Mouse (Mus musculus) lung, embryonic 16.5 days (tissue): Measurements from ENCODE around the gene Inpp5k. TPM values are rescaled to one million over a fixed set of nuclear protein-coding genes. Genes with fewer than 3 reads are reported as not detected.

Experiments
- ATAC-seq: fragments of 200-750 bp; cut with Nextera tagmentation; 2 replicates; pipeline ENCODE4 v1.8.0; 2017; ENCODE audit warnings: low read depth, mild to moderate bottlenecking, moderate library complexity
- H3K27ac ChIP-seq: fragments of 300-500 bp; sonication (generic); 2 replicates; pipeline ENCODE4 v1.5.1; 2014; ENCODE audit warnings: mild to moderate bottlenecking, control low read depth, low read length
- H3K27me3 ChIP-seq: fragments of 300-500 bp; sonication (generic); 2 replicates; pipeline ENCODE4 v1.6.1; 2014; ENCODE audit warnings: low read depth, low read length, mixed read lengths; ENCODE audit not compliant: control insufficient read depth, insufficient read depth
- H3K36me3 ChIP-seq: fragments of 300-500 bp; sonication (generic); 2 replicates; pipeline ENCODE4 v1.6.1; 2014; ENCODE audit warnings: low read length; ENCODE audit not compliant: control insufficient read depth, insufficient read depth
- H3K4me1 ChIP-seq: fragments of 300-500 bp; sonication (generic); replicated peaks from 2 replicates; pipeline ENCODE4 v1.6.1; 2014; ENCODE audit warnings: low read length, mixed read lengths; ENCODE audit not compliant: control insufficient read depth, insufficient read depth
- H3K4me2 ChIP-seq: fragments of 300-500 bp; sonication (generic); 2 replicates; pipeline ENCODE4 v1.6.1; 2014; ENCODE audit warnings: low read depth, low read length, control low read depth
- H3K4me3 ChIP-seq: fragments of 300-500 bp; sonication (generic); 2 replicates; pipeline ENCODE4 v1.5.1; 2014; ENCODE audit warnings: mild to moderate bottlenecking, low read length, control low read depth
- H3K9ac ChIP-seq: fragments of 300-500 bp; sonication (generic); 2 replicates; pipeline ENCODE4 v1.6.1; 2014; ENCODE audit warnings: low read length, control low read depth
- H3K9me3 ChIP-seq: fragments of 300-500 bp; sonication (generic); 2 replicates; pipeline ENCODE4 v1.6.1; 2016; ENCODE audit warnings: low read length; ENCODE audit not compliant: control insufficient read depth
- WGBS: fragments of 180-500 bp; shearing (Covaris S2); extraction: QIAGEN DNeasy Blood & Tissue Kit; methylation state at CpG from one replicate; pipeline ENCODE4 v1.1.7; 2014; 5-methylcytosine and 5-hydroxymethylcytosine counted together
- polyA plus RNA-seq: library from polyadenylated mRNA; unstranded; fragments of >200 nt; fragmentation: Nextera tagmentation; extraction: Ambion mirVana; gene quantifications from 2 replicates; pipeline ENCODE4 v1.2.1, GENCODE M21; 2015

Inpp5k gene
- polyA plus RNA-seq, 1 experiment from 2014 or later, result 33.8 TPM

DNA sequence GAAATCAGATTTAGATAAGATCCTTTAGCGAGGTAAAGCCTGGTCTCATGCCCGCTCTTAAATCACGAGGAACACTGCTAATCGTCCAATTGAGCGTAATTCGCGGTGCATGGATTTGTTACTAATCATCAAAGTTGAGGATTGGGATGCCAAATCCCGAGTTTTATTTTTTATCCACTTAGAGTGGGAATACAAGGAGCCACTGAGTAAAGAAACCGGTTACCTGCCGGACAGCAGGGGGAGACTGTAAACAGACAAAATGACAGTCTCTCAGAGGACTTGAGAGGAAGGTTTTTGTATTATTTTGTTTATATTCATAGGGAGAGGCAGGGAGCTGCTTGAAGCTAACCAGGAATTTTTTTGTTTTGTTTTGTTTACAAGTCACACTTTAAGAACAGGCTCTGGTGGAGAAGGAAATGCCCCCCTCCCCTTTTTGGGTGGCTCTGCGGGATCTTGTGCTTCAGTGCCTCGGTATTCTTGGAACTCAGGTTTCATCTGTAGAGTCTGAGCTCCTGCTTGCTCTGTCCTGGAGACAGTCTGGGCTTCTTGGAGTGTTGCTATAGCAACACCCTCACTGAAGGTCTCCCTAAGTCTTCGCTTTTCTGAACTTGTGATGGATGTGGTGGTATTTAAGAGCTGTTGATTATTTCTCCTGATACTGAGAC, 905 bp downstream of the Inpp5k start:
- Histone ChIP-seq H3K27ac (no peak overlapping the region; the same call in 1 of the 2 replicates), H3K27me3 (no peaks in the 10 kb centered on the region), H3K4me3 (peak overlapping the region; percentile 79), H3K36me3 (peaks cover 9% of the 10 kb centered on the region), H3K4me1 (peaks cover 12% of the 10 kb centered on the region), H3K4me2 (peak overlapping the region; percentile 83), H3K9me3 (no peaks in the 10 kb centered on the region), H3K9ac (peak overlapping the region; percentile 82)
- ATAC-seq, result no peak
- WGBS, result 3% methylated on average over 13 of the region's 13 CpGs

- no peak overlapping the region for H3K4me2 ChIP-seq
- ATAC-seq, result no peak
- no peaks in the 10 kb centered on the region for H3K27me3 ChIP-seq
- H3K9me3 ChIP-seq, result no peaks in the 10 kb centered on the region
- H3K9ac ChIP-seq, result no peak overlapping the region
- no peak overlapping the region for H3K27ac ChIP-seq
- WGBS, result 87% methylated on average over 5 of the region's 5 CpGs
- peaks cover 12% of the 10 kb centered on the region for H3K4me1 ChIP-seq
- H3K36me3 ChIP-seq, result peaks cover 3% of the 10 kb centered on the region; the same call in 1 of the 2 replicates
- no peak overlapping the region for H3K4me3 ChIP-seq
These were observed 2.1 kb downstream of the Inpp5k start for GRCm38 (mm10) chr11:75632921-75633320.

DNA sequence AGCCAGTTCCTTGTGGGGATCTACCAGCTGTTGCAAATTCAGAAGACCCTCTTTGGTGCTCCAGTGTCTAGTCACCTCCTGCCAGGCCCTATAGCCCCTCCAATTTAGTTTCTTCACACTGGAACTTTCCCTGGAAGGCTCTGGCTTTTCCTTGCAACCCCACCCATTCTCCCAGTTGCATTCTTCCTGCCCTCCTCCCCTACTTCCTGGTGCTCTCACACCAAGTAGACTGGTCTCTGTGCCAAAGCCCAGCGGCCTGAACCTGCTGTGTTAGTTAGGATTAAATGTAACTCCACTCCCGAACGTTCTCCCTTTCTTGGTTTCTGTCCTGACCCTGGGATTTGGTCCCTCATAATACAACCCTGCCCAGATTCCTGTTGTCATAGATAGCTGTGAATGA, 4.0 kb downstream of the Inpp5k start:
- H3K27ac ChIP-seq, result no peak overlapping the region
- no peaks in the 10 kb centered on the region for H3K27me3 ChIP-seq
- WGBS, result 66% methylated on average over 3 of the region's 3 CpGs

GRCm38 (mm10) chr11:75635315-75635714, 4.5 kb downstream of the Inpp5k start:
- no peak overlapping the region for H3K27ac ChIP-seq
- no peak overlapping the region for H3K4me3 ChIP-seq
- no peak overlapping the region for H3K9ac ChIP-seq
- H3K4me1 ChIP-seq, result peaks cover 9% of the 10 kb centered on the region
- no peaks in the 10 kb centered on the region for H3K9me3 ChIP-seq
- H3K27me3 ChIP-seq, result no peaks in the 10 kb centered on the region
- no peaks in the 10 kb centered on the region for H3K36me3 ChIP-seq
- WGBS, result 49% methylated on average over 11 of the region's 11 CpGs
- H3K4me2 ChIP-seq, result no peak overlapping the region
- no peak for ATAC-seq

More for the DNA sequence above, 4.0 kb downstream of the Inpp5k start:
- Histone ChIP-seq H3K36me3 (no peaks in the 10 kb centered on the region), H3K9ac (no peak overlapping the region), H3K4me2 (no peak overlapping the region), H3K9me3 (no peaks in the 10 kb centered on the region), H3K4me3 (no peak overlapping the region), H3K4me1 (peaks cover 12% of the 10 kb centered on the region)
- no peak for ATAC-seq

- no peak overlapping the region for H3K4me2 ChIP-seq
- H3K27ac ChIP-seq, result no peak overlapping the region
- 0 out of 2 replicates have a peak, but pooled peaks cover 2% of the 10 kb centered on the region for H3K36me3 ChIP-seq
- H3K27me3 ChIP-seq, result no peaks in the 10 kb centered on the region
- WGBS, result 78% methylated on average over 5 of the region's 5 CpGs
- no peak for ATAC-seq
- H3K9me3 ChIP-seq, result no peaks in the 10 kb centered on the region
- no peak overlapping the region for H3K9ac ChIP-seq
- H3K4me1 ChIP-seq, result no peaks in the 10 kb centered on the region
- H3K4me3 ChIP-seq, result no peak overlapping the region
These were observed 12.5 kb downstream of the Inpp5k start for GRCm38 (mm10) chr11:75643323-75643722.

GRCm38 (mm10) chr11:75644684-75645083, 13.9 kb downstream of the Inpp5k start:
- no peak for ATAC-seq
- no peaks in the 10 kb centered on the region for H3K9me3 ChIP-seq
- H3K9ac ChIP-seq, result no peak overlapping the region
- WGBS, result 67% methylated on average over 9 of the region's 9 CpGs
- no peak overlapping the region for H3K27ac ChIP-seq
- no peak overlapping the region for H3K4me2 ChIP-seq
- no peak overlapping the region for H3K4me3 ChIP-seq
- H3K27me3 ChIP-seq, result no peaks in the 10 kb centered on the region
- H3K4me1 ChIP-seq, result peaks cover 3% of the 10 kb centered on the region; the same call in 1 of the 2 replicates
- 0 out of 2 replicates have a peak, but pooled peaks cover 2% of the 10 kb centered on the region for H3K36me3 ChIP-seq

DNA sequence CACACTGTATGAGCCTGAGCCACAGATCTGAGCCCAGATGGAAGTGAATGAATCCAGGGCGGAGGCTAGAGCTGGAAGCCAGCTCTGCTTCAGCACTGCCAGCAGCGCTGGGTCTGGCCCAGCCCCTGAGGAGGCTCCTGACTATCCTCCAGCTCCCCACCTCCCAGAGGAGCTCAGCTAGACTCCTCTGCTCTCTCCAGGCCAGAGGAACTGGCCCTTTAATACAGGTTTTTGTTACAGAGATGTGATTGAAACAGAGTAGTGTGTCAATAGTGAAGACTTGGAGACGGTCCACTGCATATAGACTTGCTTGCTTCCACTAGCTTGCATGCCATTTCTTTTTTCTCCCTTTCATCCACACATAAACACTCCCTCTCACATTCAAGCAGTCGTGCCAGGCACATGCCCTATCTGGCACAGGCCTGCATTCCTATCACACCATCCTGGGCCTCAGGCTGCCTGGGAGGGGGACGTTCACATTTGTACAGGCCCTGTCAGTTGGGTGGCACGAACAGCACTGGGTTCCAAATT, 17.0 kb downstream of the Inpp5k start:
- no peak overlapping the region for H3K4me3 ChIP-seq
- ATAC-seq, result no peak
- WGBS, result 57% methylated on average over 6 of the region's 6 CpGs
- H3K36me3 ChIP-seq, result no peaks in the 10 kb centered on the region
- H3K27ac ChIP-seq, result no peak overlapping the region
- no peak overlapping the region for H3K4me2 ChIP-seq
- H3K27me3 ChIP-seq, result no peaks in the 10 kb centered on the region
- peaks cover 13% of the 10 kb centered on the region for H3K4me1 ChIP-seq
- H3K9me3 ChIP-seq, result no peaks in the 10 kb centered on the region
- no peak overlapping the region for H3K9ac ChIP-seq

- H3K36me3 ChIP-seq, result no peaks in the 10 kb centered on the region
- H3K9me3 ChIP-seq, result no peaks in the 10 kb centered on the region
- no peak overlapping the region for H3K4me3 ChIP-seq
- no peaks in the 10 kb centered on the region for H3K27me3 ChIP-seq
- no peak for ATAC-seq
- WGBS, result 63% methylated on average over 4 of the region's 4 CpGs
- peak overlapping the region; percentile 75 for H3K27ac ChIP-seq
- H3K9ac ChIP-seq, result 0 out of 2 replicates have a peak overlapping the region, but pooled peaks have one; percentile 14
- H3K4me2 ChIP-seq, result no peak overlapping the region
- H3K4me1 ChIP-seq, result peaks cover 22% of the 10 kb centered on the region
These were observed 18.4 kb downstream of the Inpp5k start for GRCm38 (mm10) chr11:75649155-75649561.

DNA sequence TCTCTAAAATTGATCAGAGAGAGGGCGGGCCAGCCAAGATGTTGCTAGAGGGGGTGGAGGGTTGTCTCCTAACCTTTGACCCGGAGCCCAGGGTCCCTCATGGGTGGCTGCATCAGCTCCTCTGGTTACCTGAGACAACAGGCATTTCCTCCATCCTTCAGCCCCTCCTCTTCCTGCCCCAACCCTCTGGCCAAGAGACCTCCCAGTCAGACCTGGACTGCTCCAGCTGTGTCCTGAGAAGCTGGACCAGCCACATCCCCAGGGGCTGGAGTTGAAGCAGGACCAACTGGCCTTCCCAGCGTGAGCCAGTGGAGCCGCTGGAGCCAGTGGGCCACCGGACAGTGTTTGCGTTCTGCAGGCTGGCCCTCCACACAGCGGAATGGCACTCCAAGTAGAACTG, 19.5 kb downstream of the Inpp5k start, which contains the start of gene Myo1c:
Myo1c (plus strand) TSS at position 194 of the 400 bp plus-strand sequence.
- Histone ChIP-seq H3K4me2 (peak within 1 kb of the TSS; percentile 81), H3K4me1 (peaks cover 34% of the 10 kb centered on the region), H3K4me3 (peak within 1 kb of the TSS; percentile 79), H3K9me3 (no peaks in the 10 kb centered on the region), H3K27ac (peak within 1 kb of the TSS; percentile 97), H3K27me3 (no peaks in the 10 kb centered on the region), H3K9ac (peak within 1 kb of the TSS; percentile 90), H3K36me3 (no peaks in the 10 kb centered on the region)
- no peak for ATAC-seq
- WGBS, result 78% methylated on average over 7 of the region's 7 CpGs
